Mouse (Mus musculus) thymus, adult 2 months (tissue): Measurements from ENCODE around the gene Wdr90.
A peak's percentile ranks its signal among the peaks of the same experiment; 100 is the strongest.

Source experiments
- CTCF ChIP-seq: fragments of 200-500 bp; IDR thresholded peaks from 2 replicates; pipeline ENCODE4 v1.5.1; 2012; ENCODE audit warnings: mild to moderate bottlenecking, control low read depth, low read length, moderate library complexity, borderline replicate concordance; ENCODE audit not compliant: control insufficient read depth, poor library complexity, insufficient read depth; ENCODE audit errors: extremely low read depth
- POLR2A ChIP-seq: fragments of 200-500 bp; IDR thresholded peaks from 2 replicates; pipeline ENCODE4 v1.6.1; 2012; ENCODE audit warnings: mild to moderate bottlenecking, low read length, control low read depth, moderate library complexity; ENCODE audit not compliant: control insufficient read depth, poor library complexity, insufficient read depth; ENCODE audit errors: extremely low read depth

GRCm38 (mm10) chr17:25828712-25829557 is 32.4 kb downstream of the Wdr90 start, which contains the start of gene Jmjd8:
- TF ChIP-seq POLR2A: peak; percentile 71; the same call in 1 of the 2 replicates
- 0 out of 2 replicates have a peak, but pooled peaks have one; percentile 15 for TF ChIP-seq CTCF
